Mouse (Mus musculus) embryo, embryonic 10 days (tissue): ENCODE results near the gene Pdcd11.

ENCODE experiments used
- DNase-seq: peaks from one replicate; pipeline ENCODE4 v3.0.0-alpha.2; 2015; ENCODE audit warnings: low spot score

The Pdcd11 gene

DNA sequence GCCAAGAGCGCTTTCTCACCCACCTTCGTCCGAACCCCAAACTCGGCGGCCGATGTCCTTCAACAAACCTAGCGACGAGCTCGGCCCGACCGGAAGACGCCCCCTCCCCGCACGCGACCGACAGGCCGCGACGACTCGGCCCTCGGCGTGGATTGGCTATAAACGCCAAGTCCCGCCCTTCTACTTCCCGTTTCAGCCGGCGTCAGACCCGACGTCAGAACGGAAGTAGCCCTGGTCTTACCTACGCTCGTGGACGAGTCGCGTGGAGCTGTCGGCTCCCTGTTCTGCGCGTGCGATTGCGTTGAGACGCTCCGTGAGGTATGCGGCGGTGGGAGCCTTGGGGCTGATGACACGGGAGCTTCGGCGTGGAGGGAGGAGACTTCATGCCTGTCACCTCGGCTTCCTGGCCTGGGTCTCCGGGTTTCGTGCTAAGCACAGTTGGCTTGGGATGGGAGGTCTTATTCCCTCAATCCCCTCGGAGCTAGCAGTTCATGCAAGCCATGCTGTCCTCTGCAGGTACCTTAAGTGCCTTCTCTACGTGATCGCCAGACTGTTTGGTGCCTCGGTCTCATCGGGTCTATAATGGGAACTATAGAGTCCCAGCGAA, at the start of gene Pdcd11, which contains the start of gene Usmg5:
Gene Pdcd11, plus strand, starts transcription at position 219 of the 607 bp plus-strand sequence.
Gene Usmg5, minus strand, starts transcription at position 98 of the 607 bp plus-strand sequence.
- peak; percentile 98 for DNase-seq

DNA sequence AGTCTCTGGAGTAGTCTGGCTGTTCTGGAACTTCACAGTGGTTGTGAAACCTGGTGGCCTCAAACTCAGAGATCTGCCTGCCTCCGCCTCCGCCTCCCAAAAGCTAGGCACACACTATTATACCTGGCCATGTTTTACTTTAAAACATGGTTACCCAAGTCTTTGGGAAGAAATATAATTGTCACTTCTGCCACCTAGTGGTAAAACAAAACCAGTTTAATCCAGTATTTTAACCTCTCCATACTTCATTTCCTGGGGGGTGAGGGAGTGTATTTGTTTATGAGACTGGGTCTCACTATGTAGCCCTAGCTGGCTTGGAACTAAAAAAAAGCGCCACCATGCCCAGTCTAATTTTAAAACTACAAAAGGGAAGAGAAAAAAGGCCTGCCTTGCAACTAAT, 47.0 kb upstream of the Pdcd11 start:
- no peak for DNase-seq

GRCm38 (mm10) chr19:47046343-47046742, 44.2 kb upstream of the Pdcd11 start:
- DNase-seq = no peak

DNA sequence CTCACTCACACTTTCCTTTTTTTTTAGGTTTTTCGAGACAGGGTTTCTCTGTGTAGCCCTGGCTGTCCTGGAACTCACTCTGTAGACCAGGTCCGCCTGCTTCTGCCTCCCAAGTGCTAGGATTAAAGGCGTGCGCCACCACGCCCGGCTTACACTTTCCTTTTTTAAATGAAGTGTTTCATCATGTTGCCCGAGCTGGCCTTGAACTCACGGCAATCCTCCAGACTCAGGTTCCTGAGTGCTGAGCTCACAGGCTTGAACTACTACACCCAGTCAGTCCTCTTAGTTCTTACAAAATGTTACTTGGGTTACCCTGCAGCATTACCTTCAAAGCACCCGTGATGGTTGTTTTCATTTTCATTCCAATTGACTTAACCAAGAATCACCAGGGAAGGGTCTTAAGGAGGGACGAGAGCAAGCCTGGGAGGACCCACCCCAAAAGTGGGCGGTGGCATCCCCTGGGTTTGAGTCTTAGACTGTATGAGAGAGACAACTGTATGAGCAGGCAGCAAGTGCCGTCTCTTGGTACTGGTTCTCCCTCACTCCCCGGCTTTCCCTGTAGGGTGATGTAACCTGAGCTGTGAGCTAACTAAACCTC, 43.2 kb upstream of the Pdcd11 start:
- DNase-seq = no peak

DNA sequence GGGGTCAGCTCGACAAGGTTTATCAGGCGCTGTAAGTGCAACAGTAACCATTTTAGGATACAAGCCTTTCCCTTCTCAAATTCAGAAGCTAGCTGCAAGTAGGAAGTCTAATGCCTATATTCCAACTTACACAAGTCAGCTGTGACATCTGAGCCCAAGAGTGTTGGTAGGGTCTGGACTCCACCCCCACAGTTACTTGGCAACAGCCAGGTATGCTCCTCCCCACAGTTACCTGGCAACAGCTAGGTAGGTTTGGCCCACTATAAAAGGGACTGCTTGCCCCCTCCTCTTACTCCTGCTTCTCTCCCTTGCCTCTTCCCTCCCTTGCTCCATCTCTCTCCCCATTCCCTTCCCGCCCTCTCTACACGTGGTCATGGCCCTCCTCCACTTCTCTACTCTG, 41.5 kb upstream of the Pdcd11 start:
- DNase-seq = no peak

DNA sequence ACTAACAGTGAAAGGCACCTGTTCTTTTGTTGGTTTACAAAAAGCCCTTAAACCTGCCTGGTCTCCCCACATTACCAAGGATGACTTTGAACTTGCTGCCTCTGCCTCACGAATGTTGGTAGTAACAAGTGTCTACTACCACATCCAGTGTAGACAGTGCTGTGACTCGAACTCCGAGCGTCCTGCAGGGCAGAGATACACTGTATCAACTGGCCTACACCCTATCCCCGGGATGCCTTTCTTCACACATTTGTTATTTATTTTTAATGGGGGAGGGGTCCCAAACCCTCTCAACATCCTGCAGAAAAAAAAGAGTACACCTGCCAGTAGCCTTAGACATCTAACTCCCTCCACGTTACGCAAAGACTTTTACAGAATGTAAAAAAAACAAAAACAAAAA, 40.7 kb upstream of the Pdcd11 start:
- no peak for DNase-seq

- peak; percentile 92 for DNase-seq
Observed at GRCm38 (mm10) chr19:47050271-47051032, 40.1 kb upstream of the Pdcd11 start, which contains the start of gene Pcgf6. Gene Pcgf6, minus strand, starts transcription at chr19:47050906.

DNA sequence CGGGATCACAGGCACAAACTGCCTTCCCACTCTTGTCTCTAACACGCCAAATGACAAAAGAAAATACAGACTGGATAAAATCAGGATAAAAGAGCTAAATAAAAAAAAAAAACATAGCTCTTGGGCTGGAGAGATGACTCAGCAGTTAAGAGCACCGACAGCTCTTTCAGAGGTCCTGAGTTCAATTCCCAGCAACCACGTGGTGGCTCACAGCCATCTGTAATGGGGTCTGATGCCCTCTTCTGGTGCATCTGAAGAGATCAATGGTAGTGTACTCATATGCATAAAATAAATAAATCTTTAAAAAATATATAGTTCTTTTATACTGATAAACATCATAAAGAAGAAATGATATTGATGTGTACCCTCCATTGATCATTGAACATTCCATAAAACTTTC, 37.6 kb upstream of the Pdcd11 start:
- no peak for DNase-seq

- no peak for DNase-seq
Observed at GRCm38 (mm10) chr19:47053471-47053870, 37.1 kb upstream of the Pdcd11 start.

DNA sequence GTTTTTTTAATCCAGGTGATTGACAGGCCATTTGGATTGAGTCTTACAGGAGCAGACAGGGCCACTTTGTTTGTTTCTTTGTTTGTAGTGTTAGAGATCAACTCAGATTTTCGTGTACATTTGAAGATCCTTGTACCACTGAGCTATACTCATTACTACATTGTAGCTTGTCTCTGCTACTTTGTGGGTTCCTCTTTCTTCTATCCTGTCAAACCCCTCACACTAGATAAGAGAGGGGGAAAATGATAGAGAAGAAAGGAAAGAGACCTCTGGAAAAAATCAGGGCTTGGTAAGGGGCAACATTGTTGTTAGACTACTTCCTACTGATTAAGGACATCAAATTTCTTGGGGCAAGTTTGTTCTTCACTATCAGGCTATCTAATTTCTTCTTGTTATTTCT, 32.9 kb upstream of the Pdcd11 start:
- DNase-seq = no peak

DNA sequence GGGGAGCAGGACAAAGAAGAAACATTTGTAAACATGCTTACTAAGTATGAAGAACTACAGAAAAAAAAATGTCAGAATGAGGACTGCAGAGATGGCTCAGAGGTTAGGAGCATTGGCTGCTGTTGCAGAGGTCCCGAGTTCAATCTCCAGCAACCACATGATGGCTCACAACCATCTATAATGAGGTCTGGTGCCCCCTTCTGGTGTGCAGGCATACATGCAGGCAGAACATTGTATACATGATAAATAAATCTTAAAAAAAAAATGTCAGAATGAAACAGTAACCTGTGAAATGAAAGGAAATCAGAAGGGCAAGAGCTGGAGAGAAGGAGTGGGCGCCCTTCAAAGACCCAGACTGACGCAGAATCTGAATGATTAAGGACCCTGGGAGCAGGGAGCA, 24.7 kb upstream of the Pdcd11 start:
- no peak for DNase-seq

- peak; percentile 99 for DNase-seq
Observed at GRCm38 (mm10) chr19:47067096-47067882, 23.3 kb upstream of the Pdcd11 start, which contains the start of gene Taf5. Gene Taf5, plus strand, starts transcription at chr19:47067746.

GRCm38 (mm10) chr19:47067924-47068611, 22.5 kb upstream of the Pdcd11 start:
- peak; percentile 87 for DNase-seq

GRCm38 (mm10) chr19:47088226-47088625, 2.3 kb upstream of the Pdcd11 start:
- no peak for DNase-seq

DNA sequence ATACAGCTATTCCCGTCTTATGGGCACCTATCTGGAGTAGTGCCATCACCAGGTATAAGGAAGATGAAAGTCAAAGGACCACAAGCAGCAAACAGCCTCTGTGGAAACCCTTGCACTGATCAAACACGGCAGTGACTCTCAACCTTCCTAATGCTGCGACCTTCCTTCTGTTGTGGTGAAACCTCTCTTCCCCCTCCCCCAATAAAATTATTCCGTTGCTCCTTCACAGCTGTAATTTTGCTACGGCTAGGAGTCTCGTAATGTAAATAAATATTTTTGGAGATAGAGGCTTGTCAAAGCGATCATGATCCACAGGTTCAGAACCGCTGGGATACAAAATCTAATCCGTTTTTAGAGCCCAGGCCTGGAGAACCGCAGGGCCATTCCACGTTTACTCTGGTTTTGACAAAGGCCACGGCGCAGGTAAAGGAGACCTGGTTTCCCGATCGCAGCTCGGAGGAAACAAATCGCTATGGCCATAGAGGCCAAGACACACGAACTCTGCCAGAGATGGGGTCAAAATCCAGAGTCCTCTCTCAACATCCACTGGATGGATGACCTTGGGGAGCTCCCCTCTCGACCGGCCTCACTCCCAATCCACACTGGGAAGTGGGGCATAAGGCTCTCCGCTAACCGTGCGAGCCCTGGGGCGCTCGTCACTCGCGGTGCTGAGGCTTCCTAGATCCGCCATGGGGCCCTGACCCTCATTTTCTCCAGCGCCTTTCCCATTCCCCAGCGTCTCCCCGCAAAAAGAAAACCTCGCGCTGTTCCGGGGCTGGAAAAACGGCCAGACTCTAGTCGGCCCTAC, 646 bp upstream of the Pdcd11 start:
- DNase-seq = peak; percentile 20

DNA sequence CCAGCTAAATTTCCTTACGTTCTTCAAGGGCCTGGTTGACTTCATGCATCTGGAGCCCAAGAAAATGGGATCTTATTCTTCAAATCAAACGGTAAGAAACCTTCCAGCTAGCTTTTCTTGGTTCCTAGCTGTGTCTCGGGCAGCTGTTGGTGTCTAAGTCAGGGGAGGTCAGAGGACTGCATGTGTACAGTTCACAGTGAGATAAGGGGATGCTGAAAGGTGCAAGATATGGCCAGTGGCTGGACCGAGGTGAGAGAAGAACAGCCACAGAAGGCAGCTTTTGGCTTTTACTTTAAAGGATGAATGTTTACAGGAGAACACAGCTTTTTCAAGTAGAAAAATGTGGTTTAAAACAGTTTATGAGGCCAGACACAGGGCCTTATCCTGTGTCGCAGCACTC, 10.5 kb downstream of the Pdcd11 start:
- no peak for DNase-seq

- DNase-seq = no peak
Observed at GRCm38 (mm10) chr19:47104641-47105271, 14.2 kb downstream of the Pdcd11 start.

- DNase-seq = no peak
Observed at GRCm38 (mm10) chr19:47118634-47119033, 28.1 kb downstream of the Pdcd11 start.

DNA sequence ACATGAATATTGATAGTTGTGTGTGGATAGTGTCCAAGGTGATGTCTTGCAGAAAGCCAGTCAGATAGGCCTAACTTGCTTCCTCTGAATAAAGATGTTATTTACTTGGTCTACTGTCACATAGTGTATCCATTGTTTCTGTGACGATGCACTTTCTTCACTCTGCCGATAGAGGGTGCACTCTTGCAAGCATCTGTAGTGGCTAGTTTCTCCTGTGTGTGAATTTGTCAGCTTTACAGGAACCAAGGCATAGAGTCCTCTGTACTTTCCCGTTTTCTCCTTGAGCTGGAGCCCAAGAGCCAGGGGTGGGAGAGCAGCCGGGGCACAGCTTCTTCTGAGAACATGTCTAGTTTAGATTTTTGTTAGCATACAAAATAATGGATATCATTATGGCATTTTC, 30.5 kb downstream of the Pdcd11 start:
- peak; percentile 71 for DNase-seq

DNA sequence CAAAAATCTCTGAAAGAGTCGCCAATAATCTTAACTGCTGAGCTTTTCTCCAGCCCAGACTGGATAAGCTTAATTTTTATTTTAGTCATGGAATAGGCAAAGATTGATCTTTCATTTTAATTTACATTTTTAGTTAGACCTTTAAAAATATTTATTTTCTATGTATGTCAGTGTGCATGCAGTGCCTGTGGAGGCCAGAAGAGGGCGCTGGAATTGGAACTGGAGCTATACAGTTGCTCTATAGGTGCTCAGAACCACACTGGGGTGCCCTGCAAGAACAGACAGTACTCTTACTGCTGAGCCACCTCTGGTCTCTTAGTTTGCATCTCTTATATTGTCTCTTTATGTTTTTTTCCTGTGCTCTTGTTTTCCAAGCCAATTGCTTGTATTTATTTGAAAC, 32.2 kb downstream of the Pdcd11 start:
- peak; percentile 57 for DNase-seq
